Mouse (Mus musculus): ENCODE measurements around the gene Gm43720. TPM values are rescaled to one million over a fixed set of nuclear protein-coding genes. Genes with fewer than 3 reads are reported as not detected.

Gene Gm43720
- total and polyA plus RNA-seq, 2 experiments from 2014 or later, result 0.08 TPM; not detected in 1

DNA sequence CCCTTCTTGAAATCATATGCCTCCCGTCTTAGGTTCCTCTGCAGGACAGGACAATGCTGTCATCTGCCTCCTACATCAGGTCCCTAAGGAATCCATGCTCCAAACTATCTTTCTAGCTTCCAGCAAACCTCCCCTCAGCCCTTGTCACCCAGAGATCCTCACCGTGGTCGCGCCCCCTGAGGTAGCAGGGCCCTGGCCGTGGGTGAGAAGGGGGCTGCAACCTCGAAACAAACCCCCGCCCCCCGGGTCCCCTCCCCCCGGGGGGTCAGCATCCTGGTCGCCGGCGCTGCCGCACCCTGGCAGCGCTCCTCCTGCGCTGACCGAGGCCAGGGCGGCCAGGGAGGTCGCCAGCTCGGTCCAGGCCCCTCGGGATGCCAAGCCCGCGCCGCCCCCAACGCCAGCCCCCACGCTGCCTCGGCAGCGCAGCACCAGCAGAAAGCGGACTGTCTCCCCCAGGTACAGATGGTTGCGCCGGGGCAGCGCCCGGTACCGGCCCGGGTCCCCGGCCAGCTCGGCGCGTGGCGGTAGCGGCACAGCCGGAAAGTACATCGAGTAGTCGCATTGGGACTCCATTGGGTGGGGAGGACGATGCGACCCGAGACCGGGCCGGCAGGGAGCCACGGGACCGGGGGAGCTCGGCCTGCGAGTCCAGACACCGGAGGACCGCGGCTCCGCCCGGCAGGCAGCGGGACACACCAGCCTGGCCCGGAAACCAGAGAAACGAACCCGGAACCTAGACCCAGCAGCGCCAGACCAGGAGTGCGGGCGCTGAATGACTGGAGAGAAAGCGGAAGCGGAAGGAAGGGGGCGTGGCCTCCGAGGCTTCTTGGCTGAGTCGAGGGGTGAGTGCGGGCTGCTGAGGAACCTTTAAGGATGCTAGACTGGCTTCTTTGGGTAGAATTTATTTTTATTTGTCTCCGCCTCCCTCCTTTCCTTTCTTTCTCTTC is 16.2 kb downstream of the Gm43720 start, which contains the start of gene BC037034:
Gene BC037034, minus strand, starts transcription at position 774 of the 947 bp plus-strand sequence.
- DNase-seq (ENCODE audit: low spot score), result peak; percentile 97
- peak within 1 kb of the TSS; percentile 70 for H3K4me2 ChIP-seq (ENCODE audit: low read depth, low read length)
- H3K4me3 ChIP-seq (ENCODE audit: low read length), result peak within 1 kb of the TSS; percentile 72
- peak; percentile 20; the same call in 1 of the 2 replicates for TF ChIP-seq CTCF (IDR thresholded peaks at IDR 0.05; ENCODE audit: low read depth)
- ATAC-seq, result peak; percentile 93
- peak within 1 kb of the TSS; percentile 90 for H3K9ac ChIP-seq (replicated peaks; ENCODE audit: low read length)
- peaks cover 25% of the 10 kb centered on the region for H3K36me3 ChIP-seq (ENCODE audit: insufficient read depth, low read length)
- peaks cover 14% of the 10 kb centered on the region; the same call in 1 of the 2 replicates for H3K4me1 ChIP-seq (ENCODE audit: insufficient read depth, low read length)
- under 1% methylated on average over 71 of the region's 71 CpGs for WGBS
- no peaks in the 10 kb centered on the region for H3K27me3 ChIP-seq (ENCODE audit: insufficient read depth, low read length)
- peak within 1 kb of the TSS; percentile 84 for H3K27ac ChIP-seq
- H3K9me3 ChIP-seq (ENCODE audit: low read length), result no peaks in the 10 kb centered on the region

GRCm38 (mm10) chr5:138262582-138263240 is 17.0 kb downstream of the Gm43720 start:
- H3K9ac ChIP-seq (replicated peaks; ENCODE audit: low read length), result peak overlapping the region; percentile 90
- no peak for ATAC-seq
- no peaks in the 10 kb centered on the region for H3K27me3 ChIP-seq (ENCODE audit: insufficient read depth, low read length)
- no peak for TF ChIP-seq CTCF (IDR thresholded peaks at IDR 0.05; ENCODE audit: low read depth)
- peak overlapping the region; percentile 84; the same call in 1 of the 2 replicates for H3K27ac ChIP-seq
- H3K4me1 ChIP-seq (ENCODE audit: insufficient read depth, low read length), result peaks cover 14% of the 10 kb centered on the region; the same call in 1 of the 2 replicates
- peak overlapping the region; percentile 72 for H3K4me3 ChIP-seq (ENCODE audit: low read length)
- no peak for DNase-seq (ENCODE audit: low spot score)
- 61% methylated on average over 18 of the region's 18 CpGs for WGBS
- H3K4me2 ChIP-seq (ENCODE audit: low read depth, low read length), result peak overlapping the region; percentile 70
- no peaks in the 10 kb centered on the region for H3K9me3 ChIP-seq (ENCODE audit: low read length)
- H3K36me3 ChIP-seq (ENCODE audit: insufficient read depth, low read length), result peaks cover 25% of the 10 kb centered on the region

GRCm38 (mm10) chr5:138262001-138262400 is 17.8 kb downstream of the Gm43720 start:
- no peak overlapping the region for H3K4me3 ChIP-seq (ENCODE audit: low read length)
- DNase-seq (ENCODE audit: low spot score) (no peak), ATAC-seq (no peak)
- TF ChIP-seq CTCF (IDR thresholded peaks at IDR 0.05; ENCODE audit: low read depth), result no peak
- H3K9ac ChIP-seq (replicated peaks; ENCODE audit: low read length), result no peak overlapping the region
- no peaks in the 10 kb centered on the region for H3K9me3 ChIP-seq (ENCODE audit: low read length)
- H3K4me2 ChIP-seq (ENCODE audit: low read depth, low read length), result no peak overlapping the region
- WGBS, result 80% methylated on average over 4 of the region's 4 CpGs
- H3K4me1 ChIP-seq (ENCODE audit: insufficient read depth, low read length), result peaks cover 14% of the 10 kb centered on the region; the same call in 1 of the 2 replicates
- no peak overlapping the region for H3K27ac ChIP-seq
- no peaks in the 10 kb centered on the region for H3K27me3 ChIP-seq (ENCODE audit: insufficient read depth, low read length)
- H3K36me3 ChIP-seq (ENCODE audit: insufficient read depth, low read length), result peaks cover 25% of the 10 kb centered on the region

DNA sequence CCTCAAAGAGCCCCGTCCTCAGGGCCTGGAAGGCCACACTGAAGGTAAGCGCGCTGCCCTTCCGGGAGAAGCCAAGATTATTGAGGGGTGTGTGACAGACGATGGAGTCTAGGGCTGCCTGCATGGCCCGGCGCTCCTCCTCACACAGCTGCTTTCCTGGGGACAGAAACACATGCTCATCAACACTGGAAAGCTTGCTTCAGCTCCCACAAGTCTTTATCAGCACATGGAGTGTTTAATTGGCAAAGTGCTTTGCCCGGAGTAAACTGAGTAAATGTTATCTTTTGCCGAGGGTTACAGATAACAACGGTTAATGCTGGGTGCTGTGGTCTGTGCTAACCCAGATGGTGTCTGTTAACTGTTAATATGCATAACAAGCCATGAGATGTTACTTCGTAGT is 18.9 kb downstream of the Gm43720 start:
- Histone ChIP-seq H3K27ac (no peak overlapping the region), H3K4me1 (ENCODE audit: insufficient read depth, low read length) (peaks cover 19% of the 10 kb centered on the region), H3K9me3 (ENCODE audit: low read length) (no peaks in the 10 kb centered on the region), H3K4me2 (ENCODE audit: low read depth, low read length) (no peak overlapping the region), H3K27me3 (ENCODE audit: insufficient read depth, low read length) (no peaks in the 10 kb centered on the region), H3K9ac (replicated peaks; ENCODE audit: low read length) (no peak overlapping the region), H3K4me3 (ENCODE audit: low read length) (no peak overlapping the region), H3K36me3 (ENCODE audit: insufficient read depth, low read length) (peaks cover 25% of the 10 kb centered on the region)
- WGBS, result 92% methylated on average over 11 of the region's 11 CpGs
- no peak for TF ChIP-seq CTCF (IDR thresholded peaks at IDR 0.05; ENCODE audit: low read depth)
- ATAC-seq (no peak), DNase-seq (ENCODE audit: low spot score) (no peak)

- WGBS, result 80% methylated on average over 10 of the region's 10 CpGs
- no peak for DNase-seq (ENCODE audit: low spot score)
- peaks cover 25% of the 10 kb centered on the region for H3K36me3 ChIP-seq (ENCODE audit: insufficient read depth, low read length)
- no peaks in the 10 kb centered on the region for H3K27me3 ChIP-seq (ENCODE audit: insufficient read depth, low read length)
- no peak overlapping the region for H3K4me3 ChIP-seq (ENCODE audit: low read length)
- peaks cover 19% of the 10 kb centered on the region for H3K4me1 ChIP-seq (ENCODE audit: insufficient read depth, low read length)
- no peak overlapping the region for H3K9ac ChIP-seq (replicated peaks; ENCODE audit: low read length)
- no peak overlapping the region for H3K4me2 ChIP-seq (ENCODE audit: low read depth, low read length)
- no peaks in the 10 kb centered on the region for H3K9me3 ChIP-seq (ENCODE audit: low read length)
- TF ChIP-seq CTCF (IDR thresholded peaks at IDR 0.05; ENCODE audit: low read depth), result no peak
- no peak for ATAC-seq
- H3K27ac ChIP-seq, result no peak overlapping the region
Measured at GRCm38 (mm10) chr5:138260051-138260450, 19.7 kb downstream of the Gm43720 start.

- Histone ChIP-seq H3K27ac (no peak overlapping the region), H3K4me3 (ENCODE audit: low read length) (no peak overlapping the region), H3K36me3 (ENCODE audit: insufficient read depth, low read length) (peaks cover 25% of the 10 kb centered on the region), H3K9me3 (ENCODE audit: low read length) (no peaks in the 10 kb centered on the region), H3K4me1 (ENCODE audit: insufficient read depth, low read length) (peaks cover 16% of the 10 kb centered on the region), H3K9ac (replicated peaks; ENCODE audit: low read length) (no peak overlapping the region), H3K27me3 (ENCODE audit: insufficient read depth, low read length) (no peaks in the 10 kb centered on the region), H3K4me2 (ENCODE audit: low read depth, low read length) (no peak overlapping the region)
- WGBS, result 74% methylated on average over 7 of the region's 7 CpGs
- no peak for TF ChIP-seq CTCF (IDR thresholded peaks at IDR 0.05; ENCODE audit: low read depth)
- DNase-seq (ENCODE audit: low spot score) (no peak), ATAC-seq (no peak)
Measured at GRCm38 (mm10) chr5:138258993-138259392, 20.8 kb downstream of the Gm43720 start.
